Mouse (Mus musculus): Measurements from ENCODE around the gene Kank1. TPM values are rescaled to one million over a fixed set of nuclear protein-coding genes. Genes with fewer than 3 reads are reported as not detected.

The Kank1 gene
- polyA plus RNA-seq, 1 experiment = not detected

DNA sequence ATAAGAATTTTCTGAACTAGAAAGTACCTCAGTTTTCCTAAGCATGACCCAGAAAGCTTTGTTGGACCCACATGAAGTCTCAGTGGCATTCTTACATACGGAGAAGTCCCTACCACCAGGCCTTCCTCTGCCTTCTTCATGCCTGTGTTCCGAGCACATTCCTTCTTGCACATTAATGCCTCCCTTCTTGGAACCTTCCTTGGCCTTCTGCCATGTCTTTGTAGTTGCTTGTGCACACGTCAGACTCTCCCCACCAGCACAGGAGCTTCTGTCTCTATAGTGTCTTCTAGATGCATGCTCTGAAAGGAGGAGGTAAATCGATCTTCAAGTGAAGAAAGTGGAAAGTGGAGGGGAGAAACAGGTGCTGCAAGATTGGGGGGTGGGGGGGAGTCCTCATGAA, 58.4 kb downstream of the Kank1 start:
- 72% methylated on average over 4 of the region's 4 CpGs for WGBS
- TF ChIP-seq CTCF (IDR thresholded peaks at IDR 0.05; ENCODE audit: insufficient read depth, low read depth, low read length) (no peak), POLR2A (IDR thresholded peaks at IDR 0.05; ENCODE audit: insufficient read depth, low read depth, low read length) (no peak)
- H3K4me3 ChIP-seq (ENCODE audit: insufficient read depth, low read depth, low read length) = no peak overlapping the region
- no peak overlapping the region for H3K27ac ChIP-seq (ENCODE audit: insufficient read depth, low read depth, low read length)
- H3K4me1 ChIP-seq (ENCODE audit: control insufficient read depth, insufficient read depth, low read length) = no peaks in the 10 kb centered on the region

DNA sequence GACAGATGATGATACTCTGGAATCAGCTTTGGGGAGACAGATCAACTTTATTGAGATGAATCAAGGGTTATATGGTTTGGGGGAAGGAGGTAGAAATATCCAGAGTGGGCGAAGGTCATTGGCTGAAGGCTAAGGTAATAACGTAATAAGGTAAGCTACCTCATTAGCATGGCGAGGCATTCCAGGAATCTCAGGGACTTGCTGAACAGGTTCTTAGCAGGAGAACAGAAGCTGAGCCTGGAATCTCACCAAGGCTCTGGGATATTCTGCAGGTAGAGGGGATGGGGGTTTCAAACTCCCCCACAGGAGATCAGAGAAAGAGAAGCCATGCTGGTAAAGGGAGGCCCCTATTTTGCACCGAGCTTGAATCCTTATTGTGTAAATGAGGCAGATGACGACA, 60.5 kb downstream of the Kank1 start:
- TF ChIP-seq CTCF (IDR thresholded peaks at IDR 0.05; ENCODE audit: insufficient read depth, low read depth, low read length) (no peak), POLR2A (IDR thresholded peaks at IDR 0.05; ENCODE audit: insufficient read depth, low read depth, low read length) (no peak)
- WGBS = 89% methylated on average over 5 of the region's 5 CpGs
- no peak overlapping the region for H3K27ac ChIP-seq (ENCODE audit: insufficient read depth, low read depth, low read length)
- H3K4me1 ChIP-seq (ENCODE audit: control insufficient read depth, insufficient read depth, low read length) = no peaks in the 10 kb centered on the region
- H3K4me3 ChIP-seq (ENCODE audit: insufficient read depth, low read depth, low read length) = no peak overlapping the region

DNA sequence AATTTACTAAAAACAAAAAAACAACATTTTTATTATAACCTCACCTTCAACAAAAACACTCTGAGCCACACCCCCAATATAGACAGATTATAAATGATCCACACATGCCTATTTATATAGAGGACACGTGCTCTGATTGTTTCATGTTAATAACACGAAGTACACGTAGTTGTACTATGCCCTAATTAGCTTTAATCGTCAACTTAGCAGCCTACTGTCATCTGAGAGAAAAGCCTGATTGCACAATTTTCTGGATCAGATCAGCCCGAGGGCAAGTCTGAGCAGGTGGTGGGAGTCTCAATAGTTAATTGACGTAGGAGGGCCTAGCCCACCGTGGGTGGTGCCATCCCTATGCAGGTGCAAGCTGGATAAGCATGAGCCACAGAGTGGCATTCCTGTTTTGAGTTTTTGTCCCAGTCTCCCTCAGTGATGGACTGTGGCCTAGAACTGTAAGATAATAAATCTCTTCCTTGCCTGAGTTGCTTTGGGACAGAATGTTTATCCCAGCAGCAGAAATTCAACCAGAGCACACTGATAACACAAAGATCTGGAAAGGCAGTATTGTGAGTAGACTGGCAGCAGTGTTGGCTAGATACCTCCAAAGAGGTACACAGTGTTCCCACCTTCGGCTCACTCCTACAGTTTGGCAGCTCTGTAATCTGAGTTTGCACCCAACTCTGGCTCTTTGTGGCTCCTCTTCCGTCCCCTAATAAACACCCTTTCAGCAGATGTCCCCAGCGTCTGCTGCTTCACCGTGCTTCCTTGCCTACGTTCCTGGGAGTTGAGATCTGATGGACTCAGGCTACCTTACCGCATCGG, 63.3 kb downstream of the Kank1 start:
- Histone ChIP-seq H3K4me3 (ENCODE audit: insufficient read depth, low read depth, low read length) (no peak overlapping the region), H3K27ac (ENCODE audit: insufficient read depth, low read depth, low read length) (no peak overlapping the region), H3K4me1 (ENCODE audit: control insufficient read depth, insufficient read depth, low read length) (no peaks in the 10 kb centered on the region)
- TF ChIP-seq CTCF (IDR thresholded peaks at IDR 0.05; ENCODE audit: insufficient read depth, low read depth, low read length) = no peak
- no peak for TF ChIP-seq POLR2A (IDR thresholded peaks at IDR 0.05; ENCODE audit: insufficient read depth, low read depth, low read length)
- WGBS = 72% methylated on average over 14 of the region's 14 CpGs

DNA sequence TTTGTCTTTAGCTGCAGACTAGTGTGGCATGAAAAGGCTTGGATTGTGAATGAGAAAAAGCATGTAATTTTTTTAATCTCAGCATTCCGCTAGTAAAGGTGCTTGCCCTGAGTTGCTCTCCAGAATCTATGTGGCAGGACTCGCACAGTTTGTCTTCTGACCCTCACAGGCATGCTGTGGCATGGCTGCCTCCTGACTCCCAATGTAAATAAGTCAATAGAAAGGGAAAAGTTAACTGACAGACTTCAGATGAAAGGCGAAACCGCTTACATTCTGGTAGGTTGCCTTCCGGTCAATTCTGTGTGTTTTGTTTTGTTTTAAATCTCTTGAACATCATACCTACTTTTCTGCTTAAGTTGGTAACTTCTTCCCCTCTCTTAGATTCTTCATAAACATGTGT, 64.4 kb downstream of the Kank1 start:
- no peak overlapping the region for H3K4me3 ChIP-seq (ENCODE audit: insufficient read depth, low read depth, low read length)
- WGBS = 92% methylated on average over 5 of the region's 5 CpGs
- TF ChIP-seq CTCF (IDR thresholded peaks at IDR 0.05; ENCODE audit: insufficient read depth, low read depth, low read length) (no peak), POLR2A (IDR thresholded peaks at IDR 0.05; ENCODE audit: insufficient read depth, low read depth, low read length) (no peak)

DNA sequence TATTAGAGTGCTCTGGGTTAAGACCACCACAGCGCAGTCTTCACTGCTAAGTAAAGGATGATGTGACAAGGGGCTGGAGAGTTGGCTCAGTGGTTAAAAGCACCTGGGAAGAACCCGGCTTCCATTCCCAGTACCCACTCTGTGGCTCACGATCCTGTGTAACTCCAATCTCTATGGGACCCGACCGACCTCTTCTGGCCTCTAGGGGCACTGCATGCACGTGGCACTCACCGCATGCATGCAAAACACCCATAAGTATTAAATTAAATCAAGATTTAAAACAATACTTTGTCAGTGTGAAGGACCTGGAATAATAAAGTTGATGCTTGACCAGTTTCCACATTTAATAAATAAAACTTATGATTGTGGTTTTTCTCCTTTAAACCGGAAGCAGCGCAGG, 69.5 kb downstream of the Kank1 start:
- TF ChIP-seq CTCF (IDR thresholded peaks at IDR 0.05; ENCODE audit: insufficient read depth, low read depth, low read length) (no peak), POLR2A (IDR thresholded peaks at IDR 0.05; ENCODE audit: insufficient read depth, low read depth, low read length) (no peak)
- Histone ChIP-seq H3K27ac (ENCODE audit: insufficient read depth, low read depth, low read length) (no peak overlapping the region), H3K4me3 (ENCODE audit: insufficient read depth, low read depth, low read length) (no peak overlapping the region), H3K4me1 (ENCODE audit: control insufficient read depth, insufficient read depth, low read length) (peaks cover 8% of the 10 kb centered on the region; the same call in 1 of the 2 replicates)
- 74% methylated on average over 9 of the region's 9 CpGs for WGBS

More for the DNA sequence above, 64.4 kb downstream of the Kank1 start:
- Histone ChIP-seq H3K4me1 (ENCODE audit: control insufficient read depth, insufficient read depth, low read length) (no peaks in the 10 kb centered on the region), H3K27ac (ENCODE audit: insufficient read depth, low read depth, low read length) (no peak overlapping the region)

DNA sequence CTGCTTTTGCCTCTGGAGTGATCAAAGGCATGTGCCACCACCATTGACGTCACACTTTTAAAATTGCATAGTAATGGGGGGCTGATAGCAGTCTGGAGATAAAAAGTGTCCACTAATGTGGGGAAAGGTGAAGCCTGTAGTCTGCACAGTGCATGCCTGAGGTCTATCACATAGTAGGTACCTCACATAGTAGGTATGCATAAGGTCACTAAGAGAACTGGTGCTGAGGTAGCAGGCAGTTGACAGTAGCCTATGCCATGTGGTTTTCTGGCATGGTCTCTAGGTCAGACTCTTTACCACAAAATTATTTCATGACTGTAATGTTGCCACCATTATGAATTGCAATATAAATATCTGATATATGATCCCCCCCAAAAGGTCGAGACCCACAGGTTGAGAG, 71.4 kb downstream of the Kank1 start:
- no peak overlapping the region for H3K27ac ChIP-seq (ENCODE audit: insufficient read depth, low read depth, low read length)
- H3K4me3 ChIP-seq (ENCODE audit: insufficient read depth, low read depth, low read length) = no peak overlapping the region
- TF ChIP-seq POLR2A (IDR thresholded peaks at IDR 0.05; ENCODE audit: insufficient read depth, low read depth, low read length) = no peak
- TF ChIP-seq CTCF (IDR thresholded peaks at IDR 0.05; ENCODE audit: insufficient read depth, low read depth, low read length) = no peak
- WGBS = 53% methylated on average over 2 of the region's 2 CpGs
- H3K4me1 ChIP-seq (ENCODE audit: control insufficient read depth, insufficient read depth, low read length) = peaks cover 8% of the 10 kb centered on the region; the same call in 1 of the 2 replicates

DNA sequence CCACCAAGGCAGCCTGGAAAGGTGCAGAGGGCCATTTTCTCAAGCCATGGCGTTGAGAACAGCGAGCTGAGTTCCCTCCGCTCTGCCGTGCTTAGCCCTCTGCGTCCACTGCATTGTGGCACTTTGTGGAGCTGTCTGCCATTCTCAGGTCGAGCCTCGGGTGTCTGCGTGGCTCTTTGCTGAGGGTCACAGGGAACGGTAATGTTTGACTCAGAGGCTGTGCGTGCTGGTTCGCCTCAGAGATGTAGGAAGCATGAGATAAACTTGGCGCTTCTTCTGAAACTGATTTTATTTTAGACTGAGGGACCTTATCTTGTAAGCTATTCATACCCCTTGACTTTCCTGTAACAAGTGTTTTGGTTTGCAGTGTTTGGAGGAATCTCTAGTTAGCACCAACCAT, 72.0 kb downstream of the Kank1 start:
- no peak overlapping the region for H3K4me3 ChIP-seq (ENCODE audit: insufficient read depth, low read depth, low read length)
- WGBS = 47% methylated on average over 12 of the region's 12 CpGs
- TF ChIP-seq POLR2A (IDR thresholded peaks at IDR 0.05; ENCODE audit: insufficient read depth, low read depth, low read length) = no peak
- TF ChIP-seq CTCF (IDR thresholded peaks at IDR 0.05; ENCODE audit: insufficient read depth, low read depth, low read length) = no peak
- H3K27ac ChIP-seq (ENCODE audit: insufficient read depth, low read depth, low read length) = no peak overlapping the region
- H3K4me1 ChIP-seq (ENCODE audit: control insufficient read depth, insufficient read depth, low read length) = peaks cover 8% of the 10 kb centered on the region; the same call in 1 of the 2 replicates

DNA sequence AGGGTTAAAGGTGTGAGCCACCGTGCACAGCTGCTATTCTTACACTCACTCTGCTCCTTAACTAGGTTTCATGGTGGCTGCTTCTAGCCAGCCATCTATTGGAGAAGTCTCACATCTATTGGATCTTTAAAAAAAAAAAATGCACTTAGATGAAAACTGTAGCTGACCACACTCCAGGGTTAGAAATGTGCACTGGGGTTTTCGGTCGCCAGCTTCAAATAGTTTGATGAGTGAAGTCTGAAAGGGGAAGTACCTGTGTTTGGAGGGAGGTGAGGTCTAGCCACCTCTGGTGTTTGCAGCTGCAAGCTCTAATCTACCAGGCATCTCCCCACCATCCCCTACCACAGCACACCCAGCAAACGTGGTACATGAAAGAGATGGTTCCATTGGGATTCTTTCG, 74.2 kb downstream of the Kank1 start:
- H3K27ac ChIP-seq (ENCODE audit: insufficient read depth, low read depth, low read length) = no peak overlapping the region
- peaks cover 12% of the 10 kb centered on the region for H3K4me1 ChIP-seq (ENCODE audit: control insufficient read depth, insufficient read depth, low read length)
- WGBS = 85% methylated on average over 5 of the region's 5 CpGs
- no peak for TF ChIP-seq CTCF (IDR thresholded peaks at IDR 0.05; ENCODE audit: insufficient read depth, low read depth, low read length)
- H3K4me3 ChIP-seq (ENCODE audit: insufficient read depth, low read depth, low read length) = no peak overlapping the region

DNA sequence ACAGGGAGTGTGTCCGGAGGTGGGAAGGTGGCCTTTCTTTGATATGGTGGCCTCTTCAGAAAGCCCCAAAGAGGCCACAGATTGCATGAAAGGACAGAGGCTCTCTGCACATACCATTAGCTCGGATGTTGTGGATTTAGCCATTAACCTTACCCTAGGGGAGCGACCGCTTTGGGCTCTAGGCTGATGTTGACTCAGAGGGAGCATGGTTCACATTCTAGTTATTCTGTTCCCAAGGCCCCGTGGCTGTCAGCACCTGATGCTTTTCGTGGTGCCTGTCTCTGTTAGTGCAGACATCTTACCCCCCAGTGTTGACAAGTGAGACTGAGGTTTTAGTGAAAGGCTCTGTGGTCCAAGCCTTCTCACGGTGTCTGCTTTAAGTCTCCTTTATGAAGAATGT, 74.9 kb downstream of the Kank1 start:
- Histone ChIP-seq H3K4me3 (ENCODE audit: insufficient read depth, low read depth, low read length) (no peak overlapping the region), H3K27ac (ENCODE audit: insufficient read depth, low read depth, low read length) (no peak overlapping the region), H3K4me1 (ENCODE audit: control insufficient read depth, insufficient read depth, low read length) (peaks cover 12% of the 10 kb centered on the region)
- TF ChIP-seq POLR2A (IDR thresholded peaks at IDR 0.05; ENCODE audit: insufficient read depth, low read depth, low read length) = no peak
- TF ChIP-seq CTCF (IDR thresholded peaks at IDR 0.05; ENCODE audit: insufficient read depth, low read depth, low read length) = no peak
- WGBS = 83% methylated on average over 7 of the region's 7 CpGs

Measured in olfactory bulb, adult 2 months (tissue).